Mouse (Mus musculus) forelimb bud, embryonic 11.5 days (tissue): ENCODE measurements around the gene Hinfp.

ENCODE experiments used
- DNase-seq: peaks from one replicate; pipeline ENCODE4 v3.0.0-alpha.2; 2012; ENCODE audit warnings: low read depth, low spot score

Hinfp gene

DNA sequence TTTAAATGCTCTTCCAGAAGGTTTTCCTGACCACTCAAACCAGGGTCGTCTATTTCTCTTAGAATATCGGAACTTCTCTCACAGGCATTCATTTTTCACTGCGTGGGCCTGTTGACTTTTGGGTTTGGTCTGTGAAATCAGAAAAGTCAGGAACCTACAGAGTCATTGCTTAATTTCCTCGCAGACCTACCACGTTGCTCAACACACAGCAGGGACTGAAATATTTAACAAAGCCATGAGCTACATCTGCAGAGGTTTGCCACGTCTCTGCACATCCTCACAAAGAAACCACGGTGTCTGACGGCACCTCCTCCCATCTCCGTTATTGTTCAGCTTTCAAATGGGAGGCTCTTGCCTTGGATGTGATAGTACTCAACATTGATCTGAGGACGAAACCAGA is 46.5 kb downstream of the Hinfp start:
- DNase-seq = no peak

DNA sequence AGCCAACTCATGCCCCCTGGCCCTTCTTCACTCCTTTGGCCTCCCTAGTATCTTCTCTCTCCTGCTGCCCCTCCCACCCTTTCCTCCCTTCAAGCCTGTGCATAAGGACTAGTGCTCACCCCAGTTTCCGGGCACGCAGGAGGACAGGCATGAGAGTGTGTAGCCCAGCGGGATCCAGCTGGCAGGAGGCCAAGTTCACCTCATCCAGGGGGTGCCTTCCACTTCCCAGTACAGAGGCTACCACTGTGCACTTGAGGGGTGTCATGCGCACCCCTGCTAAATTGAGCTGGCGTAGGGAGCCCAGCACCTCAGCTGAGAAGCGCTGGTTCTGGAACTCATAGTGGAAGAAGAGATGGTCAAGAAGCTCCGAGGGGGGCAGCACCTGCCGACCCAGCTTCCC is 49.3 kb downstream of the Hinfp start:
- DNase-seq = no peak

DNA sequence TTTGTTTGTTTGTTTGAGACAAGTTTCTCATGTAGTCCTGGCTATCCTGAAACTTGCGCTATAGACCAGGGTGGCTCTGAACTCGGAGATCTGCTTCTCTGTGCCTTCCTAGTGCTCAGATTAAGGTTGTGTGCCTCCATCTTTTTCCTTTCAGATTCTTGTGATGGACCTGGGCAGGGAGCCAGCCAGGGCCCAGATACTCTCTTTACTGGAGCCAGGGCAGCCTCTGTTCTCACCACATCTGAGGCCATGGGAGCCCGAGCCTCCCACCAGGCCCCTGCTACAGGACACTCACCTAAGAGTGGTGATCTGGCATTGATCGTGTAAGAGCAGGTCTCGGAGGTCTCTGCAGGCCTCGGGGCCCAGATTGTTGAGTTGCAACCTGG is 50.3 kb downstream of the Hinfp start:
- DNase-seq = no peak

DNA sequence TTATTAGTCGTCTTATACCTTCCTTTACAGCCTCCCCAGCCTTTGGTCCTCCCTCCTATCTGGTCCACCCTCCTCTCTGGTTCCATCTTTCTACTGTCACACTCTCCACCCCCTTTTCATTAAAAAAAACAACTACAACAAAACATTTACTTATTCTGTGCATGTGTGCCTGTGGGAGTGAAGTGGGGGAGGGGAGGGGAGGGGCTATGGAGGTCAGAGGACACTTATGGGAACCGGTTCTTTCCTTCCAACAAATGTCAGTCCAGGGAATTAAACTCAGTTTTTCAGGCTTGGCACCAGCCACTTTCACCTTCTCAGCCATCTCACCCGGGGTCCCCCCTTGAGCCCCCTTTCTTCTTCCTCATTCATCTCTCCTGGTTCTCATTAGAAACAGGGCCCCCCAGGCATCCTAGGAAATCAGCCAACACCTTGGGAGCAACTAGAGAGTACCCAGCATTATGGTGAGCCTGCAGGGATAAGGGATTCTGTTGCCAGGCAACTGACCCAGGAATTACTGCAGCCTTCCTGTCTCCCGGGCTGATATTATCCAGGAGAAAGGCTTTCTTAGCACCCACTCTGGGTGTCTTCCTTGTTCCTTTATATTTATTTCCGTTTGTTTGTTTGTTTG is 50.8 kb downstream of the Hinfp start:
- DNase-seq = peak; percentile 19

DNA sequence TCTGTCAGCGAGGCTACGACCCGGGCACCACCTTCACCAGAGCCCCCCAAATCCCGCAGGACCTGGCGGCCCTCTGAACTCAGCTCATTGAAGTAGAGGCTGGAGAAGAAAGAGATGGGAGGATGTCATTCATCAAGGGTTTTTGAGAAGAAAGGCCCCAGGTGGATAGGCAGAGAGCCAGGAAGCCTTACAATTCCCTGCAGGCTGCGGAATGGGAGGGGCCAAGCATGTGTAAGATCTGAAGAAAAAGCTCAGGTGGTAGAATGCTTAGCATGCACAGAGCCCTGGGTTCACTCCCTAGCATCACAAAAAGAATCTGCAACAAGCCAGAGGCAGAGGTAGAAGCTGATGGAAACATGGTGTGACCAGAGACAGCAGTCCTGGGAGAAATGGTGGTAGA is 52.0 kb downstream of the Hinfp start:
- DNase-seq = no peak

DNA sequence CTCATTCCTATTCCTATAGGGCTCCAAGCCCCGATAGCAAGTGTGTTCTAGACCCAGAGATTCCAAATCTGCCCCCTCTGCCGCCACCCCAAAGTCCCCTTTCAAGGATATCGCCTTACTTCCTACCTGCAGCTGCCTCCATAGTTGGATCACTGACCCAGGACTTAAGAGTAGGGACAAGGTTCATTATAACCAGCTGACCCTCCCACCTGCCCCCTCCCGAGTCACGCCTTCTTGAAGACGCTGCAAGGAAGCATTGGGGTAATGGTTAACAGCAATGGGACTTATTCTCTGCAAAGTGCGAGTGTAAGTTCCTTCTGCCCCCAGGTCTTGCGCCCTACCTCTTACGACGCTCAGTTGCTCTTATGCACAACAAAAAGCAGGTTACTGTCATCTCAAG is 54.2 kb downstream of the Hinfp start, which contains the start of gene Pdzd3:
TSS of gene Pdzd3 (minus strand) at position 158 of the 400 bp plus-strand sequence.
- DNase-seq = no peak

DNA sequence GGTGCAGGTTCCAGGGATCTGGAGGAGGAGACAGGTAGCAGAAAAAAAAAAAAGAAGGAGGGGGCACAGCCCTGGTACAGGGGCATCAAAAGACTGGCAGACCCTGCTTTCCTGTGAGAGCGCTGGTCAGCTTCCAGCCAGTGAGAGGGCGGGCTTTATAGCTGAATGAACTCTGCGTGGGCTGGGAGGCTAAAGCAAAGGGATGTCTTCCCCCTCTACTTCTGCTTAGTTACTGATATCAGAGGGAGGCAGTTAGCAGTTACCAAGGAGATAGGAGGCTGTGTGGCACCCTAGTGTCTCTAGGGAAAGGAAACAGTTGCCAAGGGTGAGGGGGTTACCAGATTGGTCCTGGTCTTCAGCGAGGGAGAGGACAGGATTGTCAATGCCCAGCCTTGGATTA is 55.0 kb downstream of the Hinfp start:
- no peak for DNase-seq

DNA sequence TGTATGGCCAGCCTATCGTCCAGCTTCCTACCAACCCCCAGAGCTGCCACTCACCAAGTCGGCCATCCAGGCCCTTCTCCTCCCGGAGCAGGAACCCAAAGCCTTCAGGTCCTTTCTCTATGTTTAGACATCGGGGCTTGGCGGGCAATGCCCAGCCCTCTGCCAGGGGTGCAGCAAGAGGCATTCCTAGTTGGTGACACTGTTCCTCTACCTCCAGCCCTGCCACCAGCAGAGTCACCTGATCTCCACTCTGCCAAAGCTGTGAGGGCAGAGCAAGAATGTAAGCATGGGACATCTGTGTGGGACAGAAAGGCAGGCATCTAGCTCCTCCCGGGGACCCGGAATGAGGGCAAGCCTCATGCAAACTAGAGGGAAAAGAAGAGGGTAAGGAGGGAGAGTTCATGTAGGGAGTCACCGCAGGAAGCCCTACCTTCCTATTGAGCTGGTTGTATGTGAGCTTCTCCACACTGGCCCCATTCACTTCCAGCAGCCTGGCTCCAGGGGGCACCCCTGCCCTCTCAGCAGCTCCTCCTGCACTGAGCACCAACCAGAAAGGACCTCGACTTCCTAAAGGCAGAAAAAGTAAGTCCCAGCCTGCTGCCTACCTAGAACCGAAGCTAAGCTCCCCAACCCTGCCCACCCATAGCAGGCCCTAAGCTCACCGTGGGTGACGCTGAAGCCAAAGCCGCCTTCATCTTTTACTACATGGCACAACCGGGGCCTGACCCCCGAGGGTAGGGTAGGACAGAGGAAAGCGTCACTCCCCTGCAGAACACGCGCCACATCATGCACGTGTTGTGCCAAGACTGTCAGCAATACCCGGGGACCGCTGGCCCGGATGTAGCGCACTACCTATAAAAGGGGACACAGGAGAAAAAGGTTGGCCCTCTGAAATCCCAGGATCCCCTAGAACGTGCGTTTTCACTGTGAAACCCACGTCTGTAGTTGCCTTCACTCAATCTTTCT is 56.0 kb downstream of the Hinfp start:
- DNase-seq = peak; percentile 36

DNA sequence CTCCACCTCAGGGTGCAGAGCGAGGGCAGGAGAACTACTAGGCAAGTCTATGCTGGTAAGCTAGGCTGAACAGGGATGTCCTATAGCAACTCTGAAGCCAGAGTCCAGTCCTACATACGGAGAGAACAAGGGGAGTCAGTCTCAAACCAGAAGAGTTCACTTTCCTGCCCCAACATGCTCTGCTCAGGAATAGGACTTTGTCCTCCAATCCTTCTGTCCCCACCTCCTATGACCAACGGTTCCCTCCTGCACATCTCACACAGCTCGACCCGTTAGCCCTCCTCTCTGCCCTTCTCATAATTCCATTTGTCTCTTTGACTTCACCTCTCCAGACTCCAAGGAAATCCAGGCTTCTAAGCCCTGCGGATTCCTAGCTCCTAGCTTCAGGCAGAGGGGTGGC is 57.6 kb downstream of the Hinfp start:
- no peak for DNase-seq

DNA sequence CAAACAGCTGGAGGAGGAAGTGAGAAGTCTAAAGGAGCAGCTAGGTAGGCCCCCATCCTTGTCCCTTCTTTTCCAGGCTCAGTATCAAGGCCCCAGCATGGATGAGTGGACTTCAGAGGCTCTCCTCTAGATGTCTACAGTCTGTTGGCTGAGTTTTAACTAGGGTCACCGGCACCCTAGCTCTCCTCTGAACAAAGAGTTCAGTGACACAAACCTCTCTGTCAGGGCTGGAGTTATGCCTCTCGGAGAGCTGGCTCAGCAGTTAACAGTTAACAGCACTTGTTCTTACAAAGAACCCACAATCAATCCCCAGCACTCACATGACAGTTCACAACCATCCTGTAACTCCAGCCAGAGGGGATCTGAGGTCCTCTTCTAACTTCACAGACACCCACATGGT is 61.9 kb downstream of the Hinfp start:
- no peak for DNase-seq
